Mouse (Mus musculus): ENCODE results near the gene Srrm4. TPM values are rescaled to one million over a fixed set of nuclear protein-coding genes. Genes with fewer than 3 reads are reported as not detected.

The Srrm4 gene
- polyA plus RNA-seq, 1 experiment from 2014 or later = 23.6 TPM

DNA sequence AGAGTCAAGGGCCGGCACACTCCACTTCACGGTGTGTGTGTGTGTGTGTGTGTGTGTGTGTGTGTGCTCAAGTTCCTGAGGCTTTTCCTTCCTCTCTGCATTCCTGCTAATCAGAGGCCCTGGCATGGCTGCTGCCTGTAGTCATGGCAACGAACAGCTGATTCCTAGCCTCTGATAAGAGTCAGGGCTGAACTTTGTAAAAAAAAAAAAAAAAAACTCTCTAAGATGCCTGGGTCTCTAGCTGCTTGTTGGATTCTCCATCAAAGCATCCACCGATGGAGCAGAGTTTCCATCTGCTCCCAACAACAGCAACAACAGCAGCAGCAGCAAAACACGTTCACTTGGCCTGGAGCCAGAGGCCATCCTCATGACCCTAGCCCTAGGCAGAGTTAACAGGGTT, 106.5 kb downstream of the Srrm4 start:
- WGBS = 15% methylated on average over 5 of the region's 5 CpGs
- Histone ChIP-seq H3K9me3 (no peaks in the 10 kb centered on the region), H3K36me3 (no peaks in the 10 kb centered on the region), H3K4me3 (no peak overlapping the region), H3K4me2 (no peak overlapping the region), H3K27me3 (no peaks in the 10 kb centered on the region), H3K4me1 (replicated peaks) (peaks cover 47% of the 10 kb centered on the region), H3K27ac (peak overlapping the region; percentile 68), H3K9ac (no peak overlapping the region)
- ATAC-seq (ENCODE audit: low FRiP score) = no peak

DNA sequence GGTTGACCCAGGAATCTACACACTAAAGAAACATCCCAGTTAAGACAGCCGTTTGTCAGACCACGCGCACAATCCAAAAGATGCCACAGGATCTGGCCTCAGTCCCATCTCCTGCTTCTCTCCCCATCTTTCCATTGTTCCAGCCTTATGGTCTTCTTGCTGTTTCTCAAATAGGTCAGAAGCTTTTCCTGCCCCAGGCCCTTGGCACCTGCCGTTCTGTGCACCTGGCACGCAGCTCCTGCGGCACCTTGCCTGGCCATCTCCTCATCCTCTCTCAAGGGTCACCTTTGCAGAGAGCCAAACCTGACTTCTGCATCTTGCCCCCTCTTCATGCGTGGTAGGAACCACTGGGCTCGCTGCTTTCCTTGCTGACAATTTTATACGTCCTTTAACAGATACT, 107.4 kb downstream of the Srrm4 start:
- H3K27ac ChIP-seq = peak overlapping the region; percentile 68

DNA sequence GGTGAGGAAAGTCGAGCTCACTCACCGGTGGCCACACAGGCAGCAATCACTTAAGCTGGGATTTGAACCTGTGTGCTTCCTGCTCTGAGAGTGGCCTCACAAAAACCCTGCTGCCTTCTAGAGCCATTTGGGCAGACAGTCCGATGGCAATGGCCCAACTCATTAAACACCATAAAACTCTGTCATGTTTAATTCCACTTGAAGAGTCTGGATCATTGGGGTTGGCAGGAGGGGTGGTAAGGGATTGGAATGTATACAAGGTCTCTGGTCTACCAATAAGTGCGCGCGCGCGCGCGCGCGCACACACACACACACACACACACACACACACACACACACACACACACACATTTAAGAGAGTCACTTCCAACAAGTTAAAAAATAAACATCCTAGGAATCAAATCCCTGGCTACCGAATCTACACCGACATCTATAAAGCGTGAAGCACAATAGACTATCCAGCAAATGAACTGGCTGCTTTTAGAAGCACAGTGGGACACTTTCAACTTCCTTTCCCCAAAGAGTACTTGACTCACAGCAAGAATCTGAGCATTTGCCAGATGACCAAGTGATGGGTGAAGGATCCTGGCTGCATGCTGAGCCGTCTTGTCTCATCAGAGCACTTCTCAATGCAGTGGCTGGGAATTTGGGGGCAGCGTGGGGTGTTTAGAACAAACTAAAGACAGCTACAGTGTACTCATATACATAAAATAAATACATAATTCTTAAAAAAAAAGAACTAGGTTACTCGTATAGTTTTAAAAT, 112.8 kb downstream of the Srrm4 start:
- peaks cover 13% of the 10 kb centered on the region for H3K36me3 ChIP-seq
- H3K4me3 ChIP-seq = no peak overlapping the region
- H3K9me3 ChIP-seq = no peaks in the 10 kb centered on the region
- 75% methylated on average over 18 of the region's 18 CpGs for WGBS
- peaks cover 32% of the 10 kb centered on the region for H3K4me1 ChIP-seq (replicated peaks)
- H3K27me3 ChIP-seq = no peaks in the 10 kb centered on the region
- ATAC-seq (ENCODE audit: low FRiP score) = no peak
- H3K27ac ChIP-seq = no peak overlapping the region
- H3K9ac ChIP-seq = no peak overlapping the region
- no peak overlapping the region for H3K4me2 ChIP-seq

More for the DNA sequence above, 107.4 kb downstream of the Srrm4 start:
- H3K36me3 ChIP-seq = no peaks in the 10 kb centered on the region
- ATAC-seq (ENCODE audit: low FRiP score) = no peak
- no peak overlapping the region for H3K4me2 ChIP-seq
- H3K9me3 ChIP-seq = no peaks in the 10 kb centered on the region
- WGBS = 93% methylated on average over 9 of the region's 9 CpGs
- peaks cover 45% of the 10 kb centered on the region for H3K4me1 ChIP-seq (replicated peaks)
- H3K27me3 ChIP-seq = no peaks in the 10 kb centered on the region
- H3K9ac ChIP-seq = no peak overlapping the region; the same call in 1 of the 2 replicates
- no peak overlapping the region for H3K4me3 ChIP-seq

DNA sequence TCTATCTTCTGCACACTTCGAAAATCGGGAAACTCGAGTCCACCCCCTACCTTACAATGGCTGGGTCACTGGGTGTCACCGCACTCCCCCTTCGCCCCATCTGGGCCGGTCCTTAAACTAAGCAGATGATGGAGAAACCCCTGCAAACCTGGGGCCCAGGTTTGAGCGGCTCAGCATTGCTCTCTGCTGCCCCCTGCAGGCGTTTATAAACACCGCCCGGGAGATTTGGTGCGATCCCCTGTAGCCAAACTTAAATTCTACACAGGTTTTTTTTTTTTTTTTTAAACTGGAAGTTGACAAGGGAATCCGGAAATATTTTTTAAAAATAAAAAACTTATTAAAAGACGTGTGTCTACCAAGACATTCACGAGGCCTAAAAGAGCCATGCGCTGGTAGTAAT, 115.6 kb downstream of the Srrm4 start:
- H3K4me1 ChIP-seq (replicated peaks) = peaks cover 32% of the 10 kb centered on the region
- no peaks in the 10 kb centered on the region for H3K27me3 ChIP-seq
- 0 out of 2 replicates have a peak, but pooled peaks have one; percentile 46 for ATAC-seq (ENCODE audit: low FRiP score)
- WGBS = 17% methylated on average over 15 of the region's 15 CpGs
- no peak overlapping the region for H3K4me2 ChIP-seq
- no peak overlapping the region for H3K9ac ChIP-seq
- no peaks in the 10 kb centered on the region for H3K9me3 ChIP-seq
- peaks cover 32% of the 10 kb centered on the region for H3K36me3 ChIP-seq
- no peak overlapping the region for H3K27ac ChIP-seq
- no peak overlapping the region for H3K4me3 ChIP-seq

- ATAC-seq (ENCODE audit: low FRiP score) = peak; percentile 74; the same call in 1 of the 2 replicates
- Histone ChIP-seq H3K9ac (no peak overlapping the region), H3K4me1 (replicated peaks) (peaks cover 34% of the 10 kb centered on the region), H3K27ac (peak overlapping the region; percentile 77), H3K27me3 (no peaks in the 10 kb centered on the region), H3K36me3 (peaks cover 41% of the 10 kb centered on the region), H3K4me2 (no peak overlapping the region), H3K9me3 (peaks cover 20% of the 10 kb centered on the region), H3K4me3 (no peak overlapping the region)
- WGBS = 32% methylated on average over 11 of the region's 11 CpGs
These were observed 130.1 kb downstream of the Srrm4 start for GRCm38 (mm10) chr5:116461354-116462042.

DNA sequence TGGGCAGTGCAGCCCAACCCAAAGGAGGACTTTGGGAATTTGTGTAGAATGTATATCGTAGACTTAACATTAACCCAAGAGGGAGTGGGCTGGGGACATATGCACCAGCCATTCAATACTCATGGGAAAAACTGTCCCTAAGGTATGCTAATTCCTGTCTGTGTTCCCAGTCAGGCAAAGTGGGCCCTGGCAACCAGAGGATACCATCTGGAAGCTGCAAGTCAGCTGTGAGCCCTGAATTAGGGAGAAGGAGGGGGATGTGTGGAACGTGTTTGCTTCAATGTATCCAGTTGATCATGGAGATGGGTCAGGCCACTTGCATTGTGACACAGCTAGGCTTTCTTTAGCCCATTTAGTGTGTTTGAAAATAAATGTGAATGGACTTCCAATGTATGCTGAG, 131.6 kb downstream of the Srrm4 start:
- H3K27ac ChIP-seq = peak overlapping the region; percentile 77; the same call in 1 of the 2 replicates
- H3K27me3 ChIP-seq = no peaks in the 10 kb centered on the region
- no peak for ATAC-seq (ENCODE audit: low FRiP score)
- H3K4me2 ChIP-seq = no peak overlapping the region
- 39% methylated on average over 2 of the region's 2 CpGs for WGBS
- no peak overlapping the region for H3K4me3 ChIP-seq
- H3K9ac ChIP-seq = no peak overlapping the region
- peaks cover 26% of the 10 kb centered on the region for H3K36me3 ChIP-seq
- H3K4me1 ChIP-seq (replicated peaks) = peaks cover 34% of the 10 kb centered on the region
- peaks cover 5% of the 10 kb centered on the region for H3K9me3 ChIP-seq

DNA sequence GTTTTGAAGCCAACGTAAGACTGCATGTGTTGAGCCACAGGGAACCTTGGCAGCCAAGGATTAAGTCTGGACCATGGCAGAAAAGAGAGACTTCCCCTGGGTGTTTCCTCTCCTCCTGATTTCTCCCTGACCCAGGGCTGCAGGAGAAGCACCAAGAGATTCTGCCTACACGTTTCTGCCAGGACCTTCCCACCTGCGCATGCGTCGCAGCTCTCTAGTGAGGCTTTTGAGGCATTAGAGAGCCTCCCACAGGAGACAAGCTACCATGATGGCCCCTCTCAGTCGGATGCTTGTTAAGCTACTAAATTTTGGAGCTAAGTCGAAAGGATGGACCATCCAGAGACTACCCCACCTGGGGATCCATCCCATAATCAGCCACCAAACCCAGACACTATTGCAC, 133.8 kb downstream of the Srrm4 start:
- Histone ChIP-seq H3K9ac (no peak overlapping the region), H3K4me3 (no peak overlapping the region), H3K27me3 (no peaks in the 10 kb centered on the region), H3K4me2 (no peak overlapping the region), H3K4me1 (replicated peaks) (peaks cover 34% of the 10 kb centered on the region), H3K36me3 (peaks cover 9% of the 10 kb centered on the region; the same call in 1 of the 2 replicates), H3K9me3 (no peaks in the 10 kb centered on the region), H3K27ac (peak overlapping the region; percentile 35; the same call in 1 of the 2 replicates)
- 82% methylated on average over 7 of the region's 7 CpGs for WGBS
- no peak for ATAC-seq (ENCODE audit: low FRiP score)

GRCm38 (mm10) chr5:116456796-116457515, 134.7 kb downstream of the Srrm4 start:
- 28% methylated on average over 10 of the region's 10 CpGs for WGBS
- Histone ChIP-seq H3K27me3 (no peaks in the 10 kb centered on the region), H3K9ac (no peak overlapping the region), H3K36me3 (peaks cover 14% of the 10 kb centered on the region), H3K9me3 (no peaks in the 10 kb centered on the region), H3K27ac (0 out of 2 replicates have a peak overlapping the region, but pooled peaks have one; percentile 52), H3K4me3 (no peak overlapping the region), H3K4me2 (no peak overlapping the region), H3K4me1 (replicated peaks) (peaks cover 34% of the 10 kb centered on the region)
- ATAC-seq (ENCODE audit: low FRiP score) = no peak

DNA sequence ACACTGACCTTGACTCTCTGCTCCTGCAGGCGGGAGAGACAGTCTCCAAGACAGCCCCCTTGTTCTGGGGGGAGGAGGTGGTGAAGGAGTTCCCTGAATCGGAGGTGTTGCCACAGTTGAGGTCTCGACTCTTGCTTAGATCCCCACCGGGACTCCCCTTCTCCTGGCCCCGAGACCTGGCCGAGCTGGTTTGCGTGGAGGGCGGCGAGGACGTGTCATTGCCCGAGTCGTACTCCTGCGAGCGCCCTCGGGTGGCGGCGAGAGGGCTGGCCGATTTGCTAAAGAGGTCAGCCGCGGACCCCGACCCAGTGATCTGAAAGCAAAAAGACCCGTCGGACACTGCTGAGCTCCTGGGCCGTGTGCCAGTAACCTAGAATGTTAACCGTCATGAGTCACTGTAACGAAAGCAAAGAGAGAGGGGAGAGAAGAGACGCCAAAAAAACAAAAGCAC, 138.2 kb downstream of the Srrm4 start:
- Histone ChIP-seq H3K4me3 (no peak overlapping the region), H3K4me1 (replicated peaks) (peaks cover 21% of the 10 kb centered on the region), H3K4me2 (peak overlapping the region; percentile 35), H3K27me3 (no peaks in the 10 kb centered on the region), H3K9ac (0 out of 2 replicates have a peak overlapping the region, but pooled peaks have one; percentile 15), H3K36me3 (peaks cover 22% of the 10 kb centered on the region), H3K27ac (no peak overlapping the region), H3K9me3 (no peaks in the 10 kb centered on the region)
- 6% methylated on average over 27 of the region's 27 CpGs for WGBS
- no peak for ATAC-seq (ENCODE audit: low FRiP score)

GRCm38 (mm10) chr5:116450901-116451300, 140.7 kb downstream of the Srrm4 start:
- ATAC-seq (ENCODE audit: low FRiP score) = no peak
- peaks cover 27% of the 10 kb centered on the region for H3K4me1 ChIP-seq (replicated peaks)
- H3K27ac ChIP-seq = no peak overlapping the region
- H3K4me2 ChIP-seq = no peak overlapping the region
- peaks cover 28% of the 10 kb centered on the region for H3K36me3 ChIP-seq
- WGBS = 96% methylated on average over 8 of the region's 8 CpGs
- H3K9ac ChIP-seq = no peak overlapping the region
- H3K27me3 ChIP-seq = no peaks in the 10 kb centered on the region
- no peak overlapping the region for H3K4me3 ChIP-seq
- H3K9me3 ChIP-seq = no peaks in the 10 kb centered on the region

GRCm38 (mm10) chr5:116449522-116450225, 141.9 kb downstream of the Srrm4 start:
- ATAC-seq (ENCODE audit: low FRiP score) = no peak
- Histone ChIP-seq H3K9ac (no peak overlapping the region), H3K27ac (no peak overlapping the region), H3K4me2 (no peak overlapping the region), H3K27me3 (no peaks in the 10 kb centered on the region), H3K4me1 (replicated peaks) (peaks cover 35% of the 10 kb centered on the region), H3K9me3 (no peaks in the 10 kb centered on the region), H3K4me3 (no peak overlapping the region), H3K36me3 (peaks cover 31% of the 10 kb centered on the region)
- WGBS = 61% methylated on average over 8 of the region's 8 CpGs
